Mouse (Mus musculus) limb, embryonic 15.5 days (tissue): ENCODE data around the gene Map2k6. TPM values are rescaled to one million over a fixed set of nuclear protein-coding genes. Genes with fewer than 3 reads are reported as not detected.
"Not testable (repeated sequence)": the region's sequence is repeated elsewhere in the genome, so short reads cannot be mapped to it uniquely, and the experiment has no call there.

Source experiments
- ATAC-seq: fragments of 200-750 bp; cut with Nextera tagmentation; 2 replicates; pipeline ENCODE4 v1.8.0; 2017; ENCODE audit warnings: low read depth, moderate TSS enrichment; ENCODE audit not compliant: insufficient number of reproducible peaks, low FRiP score, low TSS enrichment
- H3K27ac ChIP-seq: fragments of 300-500 bp; sonication (generic); 2 replicates; pipeline ENCODE4 v1.5.1; 2015; ENCODE audit warnings: moderate library complexity, mild to moderate bottlenecking, inconsistent platforms
- H3K27me3 ChIP-seq: fragments of 300-500 bp; sonication (generic); 2 replicates; pipeline ENCODE4 v1.6.1; 2015; ENCODE audit warnings: inconsistent platforms
- H3K36me3 ChIP-seq: fragments of 300-500 bp; sonication (generic); 2 replicates; pipeline ENCODE4 v1.6.1; 2015; ENCODE audit warnings: inconsistent platforms
- H3K4me1 ChIP-seq: fragments of 300-500 bp; sonication (generic); 2 replicates; pipeline ENCODE4 v1.6.1; 2015; ENCODE audit warnings: inconsistent platforms
- H3K4me2 ChIP-seq: fragments of 300-500 bp; sonication (generic); 2 replicates; pipeline ENCODE4 v1.6.1; 2015; ENCODE audit warnings: mild to moderate bottlenecking, inconsistent platforms
- H3K4me3 ChIP-seq: fragments of 300-500 bp; sonication (generic); 2 replicates; pipeline ENCODE4 v1.5.1; 2015; ENCODE audit warnings: mild to moderate bottlenecking, inconsistent platforms
- H3K9ac ChIP-seq: fragments of 300-500 bp; sonication (generic); 2 replicates; pipeline ENCODE4 v1.6.1; 2015; ENCODE audit warnings: inconsistent platforms
- H3K9me3 ChIP-seq: fragments of 300-500 bp; sonication (generic); 2 replicates; pipeline ENCODE4 v1.6.1; 2016; ENCODE audit warnings: inconsistent platforms
- whole genome bisulfite sequencing: fragments of 180-500 bp; shearing (Covaris S2); methylation state at CpG from one replicate; pipeline ENCODE4 v1.1.7; 2015; 5-methylcytosine and 5-hydroxymethylcytosine counted together
- polyA plus RNA-seq: library from polyadenylated mRNA; unstranded; fragments of >200 nt; fragmentation: Nextera tagmentation; extraction: Ambion mirVana; gene quantifications from 2 replicates; pipeline ENCODE4 v1.2.1, GENCODE M21; 2015

The Map2k6 gene
- 21.1 and 21.9 TPM in 2 replicates for polyA plus RNA-seq

GRCm38 (mm10) chr11:110398553-110399239, at the start of gene Map2k6:
Gene Map2k6, plus strand, starts transcription at chr11:110399122.
- 8% methylated on average over 20 of the region's 20 CpGs for WGBS

GRCm38 (mm10) chr11:110354261-110354660, 44.7 kb upstream of the Map2k6 start:
- no peak overlapping the region for H3K4me3 ChIP-seq
- H3K27ac ChIP-seq, result no peak overlapping the region
- H3K4me1 ChIP-seq, result no peaks in the 10 kb centered on the region
- no peak for ATAC-seq
- no peaks in the 10 kb centered on the region for H3K27me3 ChIP-seq
- WGBS, result 80% methylated on average over 9 of the region's 9 CpGs
- H3K36me3 ChIP-seq, result no peaks in the 10 kb centered on the region
- H3K9me3 ChIP-seq, result no peaks in the 10 kb centered on the region
- H3K9ac ChIP-seq, result no peak overlapping the region
- no peak overlapping the region for H3K4me2 ChIP-seq

More at GRCm38 (mm10) chr11:110398553-110399239, at the start of gene Map2k6:
- Histone ChIP-seq H3K36me3 (no peaks in the 10 kb centered on the region), H3K27ac (peak within 1 kb of the TSS; percentile 19; the same call in 1 of the 2 replicates), H3K9me3 (no peaks in the 10 kb centered on the region), H3K4me2 (peak within 1 kb of the TSS; percentile 67), H3K27me3 (no peaks in the 10 kb centered on the region), H3K9ac (peak within 1 kb of the TSS; percentile 7; the same call in 1 of the 2 replicates), H3K4me1 (peaks cover 19% of the 10 kb centered on the region), H3K4me3 (peak within 1 kb of the TSS; percentile 49)
- ATAC-seq, result peak; percentile 90

GRCm38 (mm10) chr11:110355131-110355530, 43.8 kb upstream of the Map2k6 start:
- not testable (repeated sequence) for H3K9me3 ChIP-seq, H3K4me2 ChIP-seq, H3K4me3 ChIP-seq, H3K36me3 ChIP-seq, H3K4me1 ChIP-seq, H3K9ac ChIP-seq, H3K27me3 ChIP-seq, H3K27ac ChIP-seq, ATAC-seq
- 87% methylated on average over 9 of the region's 9 CpGs for WGBS

- Histone ChIP-seq H3K4me1 (no peaks in the 10 kb centered on the region), H3K27ac (no peak overlapping the region), H3K36me3 (no peaks in the 10 kb centered on the region), H3K9ac (no peak overlapping the region), H3K9me3 (no peaks in the 10 kb centered on the region), H3K4me2 (no peak overlapping the region), H3K4me3 (no peak overlapping the region), H3K27me3 (no peaks in the 10 kb centered on the region)
- WGBS, result 64% methylated on average over 16 of the region's 16 CpGs
- no peak for ATAC-seq
Observed at GRCm38 (mm10) chr11:110357756-110358551, 41.0 kb upstream of the Map2k6 start.

GRCm38 (mm10) chr11:110365016-110365415, 33.9 kb upstream of the Map2k6 start:
- Histone ChIP-seq H3K9ac (no peak overlapping the region), H3K4me2 (no peak overlapping the region), H3K4me3 (no peak overlapping the region), H3K27ac (no peak overlapping the region), H3K36me3 (no peaks in the 10 kb centered on the region), H3K4me1 (peaks cover 6% of the 10 kb centered on the region; the same call in 1 of the 2 replicates), H3K9me3 (no peaks in the 10 kb centered on the region), H3K27me3 (no peaks in the 10 kb centered on the region)
- 71% methylated on average over 3 of the region's 3 CpGs for WGBS
- ATAC-seq, result no peak

GRCm38 (mm10) chr11:110366902-110367301, 32.0 kb upstream of the Map2k6 start:
- no peak overlapping the region for H3K4me2 ChIP-seq
- no peaks in the 10 kb centered on the region for H3K27me3 ChIP-seq
- H3K9ac ChIP-seq, result no peak overlapping the region
- peaks cover 6% of the 10 kb centered on the region; the same call in 1 of the 2 replicates for H3K4me1 ChIP-seq
- no peaks in the 10 kb centered on the region for H3K36me3 ChIP-seq
- no peak overlapping the region for H3K4me3 ChIP-seq
- no peaks in the 10 kb centered on the region for H3K9me3 ChIP-seq
- H3K27ac ChIP-seq, result no peak overlapping the region
- 77% methylated on average over 3 of the region's 3 CpGs for WGBS
- ATAC-seq, result no peak

- no peak overlapping the region for H3K4me2 ChIP-seq
- H3K4me1 ChIP-seq, result peaks cover 6% of the 10 kb centered on the region; the same call in 1 of the 2 replicates
- no peaks in the 10 kb centered on the region for H3K36me3 ChIP-seq
- no peaks in the 10 kb centered on the region for H3K27me3 ChIP-seq
- H3K27ac ChIP-seq, result no peak overlapping the region
- H3K4me3 ChIP-seq, result no peak overlapping the region
- ATAC-seq, result no peak
- no peaks in the 10 kb centered on the region for H3K9me3 ChIP-seq
- 86% methylated on average over 13 of the region's 13 CpGs for WGBS
- no peak overlapping the region for H3K9ac ChIP-seq
Observed at GRCm38 (mm10) chr11:110367638-110368037, 31.3 kb upstream of the Map2k6 start.

- Histone ChIP-seq H3K36me3 (no peaks in the 10 kb centered on the region), H3K9me3 (no peaks in the 10 kb centered on the region), H3K27ac (no peak overlapping the region), H3K27me3 (no peaks in the 10 kb centered on the region), H3K4me1 (peaks cover 6% of the 10 kb centered on the region; the same call in 1 of the 2 replicates), H3K4me3 (no peak overlapping the region), H3K9ac (no peak overlapping the region), H3K4me2 (no peak overlapping the region)
- 14% methylated on average over 15 of the region's 15 CpGs for WGBS
- no peak for ATAC-seq
Observed at GRCm38 (mm10) chr11:110369312-110370019, 29.5 kb upstream of the Map2k6 start.

GRCm38 (mm10) chr11:110371827-110372226, 27.1 kb upstream of the Map2k6 start:
- no peaks in the 10 kb centered on the region for H3K27me3 ChIP-seq
- no peak overlapping the region for H3K27ac ChIP-seq
- no peak overlapping the region for H3K4me3 ChIP-seq
- no peaks in the 10 kb centered on the region for H3K9me3 ChIP-seq
- ATAC-seq, result no peak
- no peaks in the 10 kb centered on the region for H3K36me3 ChIP-seq
- peaks cover 6% of the 10 kb centered on the region; the same call in 1 of the 2 replicates for H3K4me1 ChIP-seq
- H3K9ac ChIP-seq, result no peak overlapping the region
- WGBS, result 58% methylated on average over 8 of the region's 8 CpGs
- H3K4me2 ChIP-seq, result no peak overlapping the region

- H3K4me2 ChIP-seq, result no peak overlapping the region
- H3K9me3 ChIP-seq, result no peaks in the 10 kb centered on the region
- H3K4me1 ChIP-seq, result peaks cover 6% of the 10 kb centered on the region; the same call in 1 of the 2 replicates
- H3K4me3 ChIP-seq, result no peak overlapping the region
- no peak overlapping the region for H3K9ac ChIP-seq
- no peak overlapping the region for H3K27ac ChIP-seq
- H3K36me3 ChIP-seq, result no peaks in the 10 kb centered on the region
- WGBS, result 73% methylated on average over 15 of the region's 15 CpGs
- ATAC-seq, result no peak
- no peaks in the 10 kb centered on the region for H3K27me3 ChIP-seq
Observed at GRCm38 (mm10) chr11:110372266-110372954, 26.5 kb upstream of the Map2k6 start.

- Histone ChIP-seq H3K4me3 (no peak overlapping the region), H3K27ac (no peak overlapping the region), H3K9ac (no peak overlapping the region), H3K9me3 (no peaks in the 10 kb centered on the region), H3K4me2 (no peak overlapping the region), H3K4me1 (peaks cover 6% of the 10 kb centered on the region; the same call in 1 of the 2 replicates), H3K27me3 (no peaks in the 10 kb centered on the region), H3K36me3 (no peaks in the 10 kb centered on the region)
- ATAC-seq, result no peak
- 66% methylated on average over 9 of the region's 9 CpGs for WGBS
Observed at GRCm38 (mm10) chr11:110374036-110374435, 24.9 kb upstream of the Map2k6 start.
